Mouse (Mus musculus): ENCODE data around the gene AC161166.1. TPM values are rescaled to one million over a fixed set of nuclear protein-coding genes. Genes with fewer than 3 reads are reported as not detected.

AC161166.1 gene
- 0.55 and 0.59 TPM in 2 replicates for polyA plus RNA-seq (2014; fragmentation: Nextera tagmentation; extraction: Ambion mirVana)

- Histone ChIP-seq H3K4me2 (no peak within 1 kb of the TSS), H3K36me3 (ENCODE audit: control insufficient read depth, insufficient read depth, low read length) (peaks cover 10% of the 10 kb centered on the region), H3K4me3 (ENCODE audit: low read depth, low read length) (no peak within 1 kb of the TSS), H3K27me3 (ENCODE audit: control insufficient read depth, insufficient read depth, low read length) (no peaks in the 10 kb centered on the region), H3K9me3 (ENCODE audit: control insufficient read depth, low read length) (no peaks in the 10 kb centered on the region), H3K27ac (ENCODE audit: low read depth, low read length) (no peak within 1 kb of the TSS), H3K9ac (ENCODE audit: low read length) (no peak within 1 kb of the TSS), H3K4me1 (ENCODE audit: control insufficient read depth, insufficient read depth, low read length) (peaks cover 6% of the 10 kb centered on the region)
- WGBS, result 95% methylated on average over 7 of the region's 7 CpGs
- ATAC-seq (ENCODE audit: low FRiP score) (no peak), DNase-seq (ENCODE audit: low spot score, missing footprints) (no peak)
Observed at GRCm38 (mm10) chr7:24512355-24512754, at the start of gene AC161166.1. AC161166.1 (minus strand) TSS chr7:24512455.

DNA sequence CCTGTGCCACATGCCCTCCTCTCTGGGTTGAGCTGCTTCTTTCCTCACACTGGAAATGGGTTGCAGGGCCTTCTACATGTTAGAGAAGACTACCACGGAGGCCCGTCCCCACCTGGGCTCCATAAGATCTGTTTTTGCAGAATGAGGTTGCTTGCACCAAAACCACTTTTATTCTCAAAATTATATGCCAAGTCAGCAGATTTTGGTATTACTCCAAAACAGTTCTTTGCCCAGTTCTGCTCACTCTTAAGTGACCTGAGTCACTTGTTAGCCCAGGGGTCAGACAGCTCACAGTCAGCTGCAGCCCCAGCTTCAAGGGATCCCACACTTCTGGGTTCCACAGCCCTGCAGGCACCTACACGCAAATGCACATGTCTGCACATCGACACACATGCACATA, 49.2 kb upstream of the AC161166.1 start:
- no peaks in the 10 kb centered on the region for H3K9me3 ChIP-seq (ENCODE audit: control insufficient read depth, low read length)
- DNase-seq (ENCODE audit: low spot score, missing footprints) (no peak), ATAC-seq (ENCODE audit: low FRiP score) (no peak)
- H3K4me2 ChIP-seq, result no peak overlapping the region
- no peaks in the 10 kb centered on the region for H3K27me3 ChIP-seq (ENCODE audit: control insufficient read depth, insufficient read depth, low read length)
- H3K27ac ChIP-seq (ENCODE audit: low read depth, low read length), result no peak overlapping the region
- no peak overlapping the region for H3K9ac ChIP-seq (ENCODE audit: low read length)
- no peak overlapping the region for H3K4me3 ChIP-seq (ENCODE audit: low read depth, low read length)
- peaks cover 11% of the 10 kb centered on the region for H3K36me3 ChIP-seq (ENCODE audit: control insufficient read depth, insufficient read depth, low read length)
- no peaks in the 10 kb centered on the region for H3K4me1 ChIP-seq (ENCODE audit: control insufficient read depth, insufficient read depth, low read length)
- 92% methylated on average over 4 of the region's 4 CpGs for WGBS

- no peak overlapping the region for H3K9ac ChIP-seq (ENCODE audit: low read length)
- WGBS, result 94% methylated on average over 10 of the region's 10 CpGs
- ATAC-seq (ENCODE audit: low FRiP score) (no peak), DNase-seq (ENCODE audit: low spot score, missing footprints) (no peak)
- no peaks in the 10 kb centered on the region for H3K9me3 ChIP-seq (ENCODE audit: control insufficient read depth, low read length)
- H3K4me3 ChIP-seq (ENCODE audit: low read depth, low read length), result no peak overlapping the region
- no peaks in the 10 kb centered on the region for H3K27me3 ChIP-seq (ENCODE audit: control insufficient read depth, insufficient read depth, low read length)
- H3K36me3 ChIP-seq (ENCODE audit: control insufficient read depth, insufficient read depth, low read length), result peaks cover 11% of the 10 kb centered on the region; the same call in 1 of the 2 replicates
- no peaks in the 10 kb centered on the region for H3K4me1 ChIP-seq (ENCODE audit: control insufficient read depth, insufficient read depth, low read length)
- no peak overlapping the region for H3K4me2 ChIP-seq
- no peak overlapping the region for H3K27ac ChIP-seq (ENCODE audit: low read depth, low read length)
Observed at GRCm38 (mm10) chr7:24555786-24556185, 43.5 kb upstream of the AC161166.1 start.

GRCm38 (mm10) chr7:24551985-24552759, 39.9 kb upstream of the AC161166.1 start:
- Histone ChIP-seq H3K9ac (ENCODE audit: low read length) (no peak overlapping the region), H3K36me3 (ENCODE audit: control insufficient read depth, insufficient read depth, low read length) (peaks cover 11% of the 10 kb centered on the region; the same call in 1 of the 2 replicates), H3K4me1 (ENCODE audit: control insufficient read depth, insufficient read depth, low read length) (peaks cover 7% of the 10 kb centered on the region), H3K4me2 (no peak overlapping the region), H3K27ac (ENCODE audit: low read depth, low read length) (no peak overlapping the region), H3K9me3 (ENCODE audit: control insufficient read depth, low read length) (no peaks in the 10 kb centered on the region), H3K4me3 (ENCODE audit: low read depth, low read length) (no peak overlapping the region), H3K27me3 (ENCODE audit: control insufficient read depth, insufficient read depth, low read length) (no peaks in the 10 kb centered on the region)
- DNase-seq (ENCODE audit: low spot score, missing footprints), result no peak
- 91% methylated on average over 12 of the region's 12 CpGs for WGBS
- no peak for ATAC-seq (ENCODE audit: low FRiP score)

- H3K9ac ChIP-seq (ENCODE audit: low read length), result peak overlapping the region; percentile 81
- H3K4me1 ChIP-seq (ENCODE audit: control insufficient read depth, insufficient read depth, low read length), result peaks cover 12% of the 10 kb centered on the region
- H3K4me2 ChIP-seq, result peak overlapping the region; percentile 71
- H3K27ac ChIP-seq (ENCODE audit: low read depth, low read length), result no peak overlapping the region
- WGBS, result 36% methylated on average over 13 of the region's 13 CpGs
- H3K36me3 ChIP-seq (ENCODE audit: control insufficient read depth, insufficient read depth, low read length), result no peaks in the 10 kb centered on the region
- no peaks in the 10 kb centered on the region for H3K27me3 ChIP-seq (ENCODE audit: control insufficient read depth, insufficient read depth, low read length)
- ATAC-seq (ENCODE audit: low FRiP score), result no peak
- no peak for DNase-seq (ENCODE audit: low spot score, missing footprints)
- no peaks in the 10 kb centered on the region for H3K9me3 ChIP-seq (ENCODE audit: control insufficient read depth, low read length)
- peak overlapping the region; percentile 85 for H3K4me3 ChIP-seq (ENCODE audit: low read depth, low read length)
Observed at GRCm38 (mm10) chr7:24547534-24548036, 35.3 kb upstream of the AC161166.1 start.

GRCm38 (mm10) chr7:24546634-24547389, 34.6 kb upstream of the AC161166.1 start:
- H3K4me1 ChIP-seq (ENCODE audit: control insufficient read depth, insufficient read depth, low read length), result peaks cover 12% of the 10 kb centered on the region
- no peaks in the 10 kb centered on the region for H3K9me3 ChIP-seq (ENCODE audit: control insufficient read depth, low read length)
- H3K27ac ChIP-seq (ENCODE audit: low read depth, low read length), result peak overlapping the region; percentile 37; the same call in 1 of the 2 replicates
- peak; percentile 100 for DNase-seq (ENCODE audit: low spot score, missing footprints)
- H3K27me3 ChIP-seq (ENCODE audit: control insufficient read depth, insufficient read depth, low read length), result no peaks in the 10 kb centered on the region
- H3K9ac ChIP-seq (ENCODE audit: low read length), result peak overlapping the region; percentile 81
- peak overlapping the region; percentile 71 for H3K4me2 ChIP-seq
- WGBS, result under 1% methylated on average over 57 of the region's 57 CpGs
- H3K4me3 ChIP-seq (ENCODE audit: low read depth, low read length), result peak overlapping the region; percentile 85
- ATAC-seq (ENCODE audit: low FRiP score), result peak; percentile 99
- H3K36me3 ChIP-seq (ENCODE audit: control insufficient read depth, insufficient read depth, low read length), result no peaks in the 10 kb centered on the region

- DNase-seq (ENCODE audit: low spot score, missing footprints) (no peak), ATAC-seq (ENCODE audit: low FRiP score) (peak; percentile 11; the same call in 1 of the 2 replicates)
- H3K9me3 ChIP-seq (ENCODE audit: control insufficient read depth, low read length), result no peaks in the 10 kb centered on the region
- 44% methylated on average over 13 of the region's 13 CpGs for WGBS
- H3K27me3 ChIP-seq (ENCODE audit: control insufficient read depth, insufficient read depth, low read length), result no peaks in the 10 kb centered on the region
- H3K4me2 ChIP-seq, result peak within 1 kb of the TSS; percentile 71
- H3K36me3 ChIP-seq (ENCODE audit: control insufficient read depth, insufficient read depth, low read length), result no peaks in the 10 kb centered on the region
- peaks cover 12% of the 10 kb centered on the region for H3K4me1 ChIP-seq (ENCODE audit: control insufficient read depth, insufficient read depth, low read length)
- H3K4me3 ChIP-seq (ENCODE audit: low read depth, low read length), result peak within 1 kb of the TSS; percentile 85
- H3K27ac ChIP-seq (ENCODE audit: low read depth, low read length), result peak within 1 kb of the TSS; percentile 37; the same call in 1 of the 2 replicates
- H3K9ac ChIP-seq (ENCODE audit: low read length), result peak within 1 kb of the TSS; percentile 81
Observed at GRCm38 (mm10) chr7:24546068-24546614, 33.9 kb upstream of the AC161166.1 start, which contains the start of the genes Pinlyp and Xrcc1. Pinlyp (minus strand) TSS chr7:24546118. Xrcc1 (plus strand) TSS chr7:24546289.

DNA sequence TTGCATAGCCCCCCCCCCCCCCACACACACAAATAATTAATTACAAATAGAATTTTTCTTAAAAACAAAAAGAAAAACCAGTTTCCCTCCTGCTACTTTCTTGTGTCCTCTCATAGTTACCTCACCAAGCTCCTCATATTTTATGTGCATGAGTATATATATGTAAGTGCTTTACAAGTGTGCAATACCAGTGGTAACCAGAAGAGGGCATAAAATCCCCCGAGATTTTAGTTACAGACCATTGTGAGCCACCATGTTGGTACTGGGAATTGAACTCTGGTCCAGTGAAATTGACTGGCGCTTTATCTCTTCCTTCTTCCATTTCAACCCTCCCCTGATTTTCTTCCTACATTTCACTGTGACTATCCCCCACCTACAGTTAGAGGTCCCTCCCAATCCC, 32.3 kb upstream of the AC161166.1 start:
- no peak for DNase-seq (ENCODE audit: low spot score, missing footprints)
- H3K27ac ChIP-seq (ENCODE audit: low read depth, low read length), result no peak overlapping the region
- no peaks in the 10 kb centered on the region for H3K9me3 ChIP-seq (ENCODE audit: control insufficient read depth, low read length)
- H3K36me3 ChIP-seq (ENCODE audit: control insufficient read depth, insufficient read depth, low read length), result no peaks in the 10 kb centered on the region
- no peak overlapping the region for H3K4me2 ChIP-seq
- no peaks in the 10 kb centered on the region for H3K27me3 ChIP-seq (ENCODE audit: control insufficient read depth, insufficient read depth, low read length)
- 83% methylated on average over 2 of the region's 2 CpGs for WGBS
- no peak overlapping the region for H3K9ac ChIP-seq (ENCODE audit: low read length)
- H3K4me3 ChIP-seq (ENCODE audit: low read depth, low read length), result no peak overlapping the region
- no peak for ATAC-seq (ENCODE audit: low FRiP score)
- peaks cover 12% of the 10 kb centered on the region for H3K4me1 ChIP-seq (ENCODE audit: control insufficient read depth, insufficient read depth, low read length)

Measured in midbrain, embryonic 11.5 days (tissue).